15 mouse cellular contexts compared by ENCODE assay signal in genomic region chr4:45524602-45525001, GRCm38 (mm10).
"Had no signal": no experiment of that assay in that cellular context is flagged by ENCODE, and none has a peak within 500 bp of the region (broad histone marks: within the 10 kb centered on the region; RNA-seq: fewer than 3 reads in every experiment).

No protein-coding gene starts in this region.

- H3K9ac ChIP-seq: kidney, embryonic 15.5 days; limb, embryonic 12.5 days; liver, embryonic 15.5 days; lung, embryonic 14.5 days; neural tube, embryonic 12.5 days had no signal

- H3K36me3 ChIP-seq: neural tube, embryonic 12.5 days had no signal

- DNase-seq: kidney, adult 11 months; kidney, postnatal 25 days; layer of hippocampus, adult 9-11 months; layer of hippocampus, postnatal 36 days; lung, embryonic 14.5 days; lung, postnatal 10 days; lung, postnatal 4 days; midbrain, embryonic 14.5 days; thymus, postnatal 4 days had no signal

- H3K4me2 ChIP-seq: kidney, embryonic 15.5 days; limb, embryonic 12.5 days; liver, embryonic 15.5 days; lung, embryonic 14.5 days; neural tube, embryonic 12.5 days had no signal

- H3K4me3 ChIP-seq: kidney, embryonic 15.5 days; limb, embryonic 12.5 days; liver, embryonic 15.5 days; midbrain, embryonic 10.5 days; neural tube, embryonic 12.5 days had no signal

- H3K27ac ChIP-seq: kidney, embryonic 15.5 days; limb, embryonic 12.5 days; midbrain, embryonic 10.5 days; neural tube, embryonic 12.5 days; stomach, postnatal 0 days had no signal

- H3K9me3 ChIP-seq: kidney, embryonic 15.5 days; limb, embryonic 12.5 days; liver, embryonic 15.5 days; midbrain, embryonic 10.5 days; neural tube, embryonic 12.5 days had no signal

- H3K27me3 ChIP-seq: kidney, embryonic 15.5 days; limb, embryonic 12.5 days had no signal
